Mouse (Mus musculus) lung, postnatal 4 days (tissue): ENCODE results near the gene Vps51.
A peak's percentile ranks its signal among the peaks of the same experiment; 100 is the strongest.

Source experiments
- DNase-seq, 2 experiments: peaks; one replicate each; pipeline ENCODE4 v3.0.0; 2021

The Vps51 gene

GRCm38 (mm10) chr19:6073889-6074288, 3.1 kb downstream of the Vps51 start:
- DNase-seq, result no peak

- no peak for DNase-seq
Measured at GRCm38 (mm10) chr19:6071261-6071660, 5.8 kb downstream of the Vps51 start.

- DNase-seq, result no peak
Measured at GRCm38 (mm10) chr19:6070571-6071250, 6.3 kb downstream of the Vps51 start.

- no peak for DNase-seq
Measured at GRCm38 (mm10) chr19:6069851-6070250, 7.2 kb downstream of the Vps51 start.

- DNase-seq, result no peak
Measured at GRCm38 (mm10) chr19:6068951-6069350, 8.1 kb downstream of the Vps51 start.

- peak; percentile 92 to 95 for DNase-seq
Measured at GRCm38 (mm10) chr19:6067724-6068415, 9.2 kb downstream of the Vps51 start, which contains the start of gene Tm7sf2. Gene Tm7sf2, minus strand, starts transcription at chr19:6068373.

- DNase-seq, result peak; percentile 85 to 87
Measured at GRCm38 (mm10) chr19:6067011-6067723, 9.9 kb downstream of the Vps51 start.

GRCm38 (mm10) chr19:6066571-6066970, 10.5 kb downstream of the Vps51 start:
- DNase-seq, result no peak

GRCm38 (mm10) chr19:6063081-6063480, 13.9 kb downstream of the Vps51 start:
- no peak for DNase-seq

GRCm38 (mm10) chr19:6062418-6062817, 14.6 kb downstream of the Vps51 start:
- no peak for DNase-seq

- peak; percentile 60 to 66 for DNase-seq
Measured at GRCm38 (mm10) chr19:6061641-6062302, 15.3 kb downstream of the Vps51 start.

GRCm38 (mm10) chr19:6061021-6061533, 16.0 kb downstream of the Vps51 start, which contains the start of gene Znhit2:
Gene Znhit2, plus strand, starts transcription at chr19:6061192.
- DNase-seq, result peak; percentile 95 to 96

GRCm38 (mm10) chr19:6058966-6059365, 18.1 kb downstream of the Vps51 start:
- no peak for DNase-seq

GRCm38 (mm10) chr19:6058513-6058912, 18.5 kb downstream of the Vps51 start:
- DNase-seq, result no peak

GRCm38 (mm10) chr19:6057313-6058096, 19.5 kb downstream of the Vps51 start, which contains the start of the genes Mrpl49 and Fau:
Gene Mrpl49, minus strand, starts transcription at chr19:6057785.
Gene Fau, plus strand, starts transcription at chr19:6057844.
- DNase-seq, result peak; percentile 99

- DNase-seq, result no peak
Measured at GRCm38 (mm10) chr19:6056696-6057095, 20.3 kb downstream of the Vps51 start.

- DNase-seq, result no peak
Measured at GRCm38 (mm10) chr19:6054296-6054695, 22.7 kb downstream of the Vps51 start.

GRCm38 (mm10) chr19:6052516-6052915, 24.5 kb downstream of the Vps51 start:
- peak in 1 of 2 experiments; percentile 25 for DNase-seq

- peak in 1 of 2 experiments; percentile 32 for DNase-seq
Measured at GRCm38 (mm10) chr19:6048681-6049410, 28.2 kb downstream of the Vps51 start.

- DNase-seq, result peak in 1 of 2 experiments; percentile 26
Measured at GRCm38 (mm10) chr19:6047899-6048166, 29.2 kb downstream of the Vps51 start.
